Mouse (Mus musculus) embryonic facial prominence, embryonic 10.5 days (tissue): Measurements from ENCODE around the gene Spata21. TPM values are rescaled to one million over a fixed set of nuclear protein-coding genes. Genes with fewer than 3 reads are reported as not detected.

Experiments
- DNase-seq: peaks from one replicate; pipeline ENCODE4 v3.0.0-alpha.2; 2017; ENCODE audit warnings: low spot score
- H3K27ac ChIP-seq: fragments of 300-500 bp; sonication (generic); replicated peaks from 2 replicates; pipeline ENCODE4 v1.5.1; 2016; ENCODE audit warnings: mild to moderate bottlenecking
- H3K27me3 ChIP-seq: fragments of 300-500 bp; sonication (generic); replicated peaks from 2 replicates; pipeline ENCODE4 v1.6.1; 2016; ENCODE audit warnings: low read depth, mild to moderate bottlenecking; ENCODE audit not compliant: poor library complexity, severe bottlenecking
- H3K36me3 ChIP-seq: fragments of 300-500 bp; sonication (generic); replicated peaks from 2 replicates; pipeline ENCODE4 v1.6.1; 2016; ENCODE audit warnings: mild to moderate bottlenecking, moderate library complexity
- H3K4me1 ChIP-seq: fragments of 300-500 bp; sonication (generic); 2 replicates; pipeline ENCODE4 v1.6.1; 2016
- H3K4me3 ChIP-seq: fragments of 300-500 bp; sonication (generic); 2 replicates; pipeline ENCODE4 v1.5.1; 2016; ENCODE audit warnings: mild to moderate bottlenecking, moderate library complexity
- H3K9me3 ChIP-seq: fragments of 300-500 bp; sonication (generic); 2 replicates; pipeline ENCODE4 v1.6.1; 2016; ENCODE audit warnings: mild to moderate bottlenecking
- WGBS: fragments of 180-500 bp; shearing (Covaris S2); methylation state at CpG from one replicate; pipeline ENCODE4 v1.1.7; 2016; 5-methylcytosine and 5-hydroxymethylcytosine counted together
- polyA plus RNA-seq: library from polyadenylated mRNA; unstranded; fragments of >200 nt; fragmentation: Nextera tagmentation; extraction: Ambion mirVana; gene quantifications from 2 replicates; pipeline ENCODE4 v1.2.1, GENCODE M21; 2016

Gene Spata21
- polyA plus RNA-seq, 1 experiment from 2014 or later, result 0.11 TPM

- WGBS, result under 1% methylated on average over 77 of the region's 77 CpGs
- DNase-seq, result peak; percentile 100
These were observed 27.5 kb upstream of the Spata21 start, which contains the start of gene Crocc for GRCm38 (mm10) chr4:141060426-141061301. Gene Crocc (minus strand): TSS chr4:141060550.

GRCm38 (mm10) chr4:141064104-141064659 is 24.0 kb upstream of the Spata21 start:
- 85% methylated on average over 4 of the region's 4 CpGs for WGBS
- Histone ChIP-seq H3K4me1 (peaks cover 20% of the 10 kb centered on the region), H3K36me3 (peaks cover 39% of the 10 kb centered on the region), H3K9me3 (no peaks in the 10 kb centered on the region), H3K4me3 (no peak overlapping the region), H3K27me3 (no peaks in the 10 kb centered on the region), H3K27ac (no peak overlapping the region)
- DNase-seq, result no peak

More at GRCm38 (mm10) chr4:141060426-141061301, 27.5 kb upstream of the Spata21 start, which contains the start of gene Crocc:
- Histone ChIP-seq H3K4me1 (peaks cover 26% of the 10 kb centered on the region), H3K4me3 (peak within 1 kb of the TSS; percentile 69), H3K36me3 (peaks cover 28% of the 10 kb centered on the region), H3K27ac (peak within 1 kb of the TSS; percentile 97), H3K27me3 (no peaks in the 10 kb centered on the region), H3K9me3 (no peaks in the 10 kb centered on the region)

GRCm38 (mm10) chr4:141065123-141065522 is 23.0 kb upstream of the Spata21 start:
- peaks cover 48% of the 10 kb centered on the region for H3K36me3 ChIP-seq
- no peak overlapping the region for H3K4me3 ChIP-seq
- WGBS, result 5% methylated on average over 8 of the region's 8 CpGs
- H3K27me3 ChIP-seq, result no peaks in the 10 kb centered on the region
- no peak overlapping the region for H3K27ac ChIP-seq
- peak; percentile 86 for DNase-seq
- H3K4me1 ChIP-seq, result peaks cover 12% of the 10 kb centered on the region
- H3K9me3 ChIP-seq, result no peaks in the 10 kb centered on the region

GRCm38 (mm10) chr4:141066709-141067515 is 21.2 kb upstream of the Spata21 start:
- Histone ChIP-seq H3K27ac (no peak overlapping the region), H3K4me1 (no peaks in the 10 kb centered on the region), H3K4me3 (no peak overlapping the region), H3K9me3 (no peaks in the 10 kb centered on the region), H3K36me3 (peaks cover 66% of the 10 kb centered on the region), H3K27me3 (no peaks in the 10 kb centered on the region)
- no peak for DNase-seq
- 89% methylated on average over 12 of the region's 12 CpGs for WGBS

GRCm38 (mm10) chr4:141067516-141068046 is 20.6 kb upstream of the Spata21 start:
- Histone ChIP-seq H3K4me3 (no peak overlapping the region), H3K4me1 (no peaks in the 10 kb centered on the region), H3K27ac (no peak overlapping the region), H3K36me3 (peaks cover 73% of the 10 kb centered on the region), H3K27me3 (no peaks in the 10 kb centered on the region), H3K9me3 (no peaks in the 10 kb centered on the region)
- 87% methylated on average over 9 of the region's 9 CpGs for WGBS
- DNase-seq, result no peak

- Histone ChIP-seq H3K36me3 (peaks cover 84% of the 10 kb centered on the region), H3K4me3 (no peak overlapping the region), H3K27ac (no peak overlapping the region), H3K27me3 (no peaks in the 10 kb centered on the region), H3K4me1 (no peaks in the 10 kb centered on the region), H3K9me3 (no peaks in the 10 kb centered on the region)
- no peak for DNase-seq
- 91% methylated on average over 8 of the region's 8 CpGs for WGBS
These were observed 19.5 kb upstream of the Spata21 start for GRCm38 (mm10) chr4:141068655-141069054.

- Histone ChIP-seq H3K4me3 (no peak overlapping the region; the same call in 1 of the 2 replicates), H3K9me3 (no peaks in the 10 kb centered on the region), H3K27me3 (no peaks in the 10 kb centered on the region), H3K36me3 (peaks cover 95% of the 10 kb centered on the region), H3K4me1 (no peaks in the 10 kb centered on the region), H3K27ac (no peak overlapping the region)
- peak; percentile 57 for DNase-seq
- 67% methylated on average over 4 of the region's 4 CpGs for WGBS
These were observed 18.4 kb upstream of the Spata21 start for GRCm38 (mm10) chr4:141069731-141070130.

- Histone ChIP-seq H3K9me3 (no peaks in the 10 kb centered on the region), H3K4me1 (peaks cover 12% of the 10 kb centered on the region), H3K27me3 (no peaks in the 10 kb centered on the region), H3K27ac (no peak overlapping the region), H3K4me3 (no peak overlapping the region), H3K36me3 (peaks cover 85% of the 10 kb centered on the region)
- no peak for DNase-seq
- WGBS, result 93% methylated on average over 11 of the region's 11 CpGs
These were observed 15.6 kb upstream of the Spata21 start for GRCm38 (mm10) chr4:141072502-141072901.

GRCm38 (mm10) chr4:141073661-141074060 is 14.5 kb upstream of the Spata21 start:
- H3K27me3 ChIP-seq, result no peaks in the 10 kb centered on the region
- 95% methylated on average over 9 of the region's 9 CpGs for WGBS
- DNase-seq, result no peak
- H3K36me3 ChIP-seq, result peaks cover 74% of the 10 kb centered on the region
- H3K27ac ChIP-seq, result no peak overlapping the region
- no peaks in the 10 kb centered on the region for H3K9me3 ChIP-seq
- H3K4me1 ChIP-seq, result peaks cover 14% of the 10 kb centered on the region
- no peak overlapping the region for H3K4me3 ChIP-seq

GRCm38 (mm10) chr4:141074109-141074508 is 14.0 kb upstream of the Spata21 start:
- 96% methylated on average over 4 of the region's 4 CpGs for WGBS
- Histone ChIP-seq H3K27me3 (no peaks in the 10 kb centered on the region), H3K36me3 (peaks cover 69% of the 10 kb centered on the region), H3K27ac (no peak overlapping the region), H3K4me3 (no peak overlapping the region), H3K4me1 (peaks cover 14% of the 10 kb centered on the region), H3K9me3 (no peaks in the 10 kb centered on the region)
- DNase-seq, result no peak

- no peak overlapping the region for H3K27ac ChIP-seq
- H3K9me3 ChIP-seq, result no peaks in the 10 kb centered on the region; the same call in 1 of the 2 replicates
- DNase-seq, result no peak
- H3K4me3 ChIP-seq, result peak overlapping the region; percentile 75
- WGBS, result 85% methylated on average over 17 of the region's 17 CpGs
- H3K27me3 ChIP-seq, result no peaks in the 10 kb centered on the region
- H3K4me1 ChIP-seq, result peaks cover 14% of the 10 kb centered on the region
- peaks cover 41% of the 10 kb centered on the region for H3K36me3 ChIP-seq
These were observed 11.2 kb upstream of the Spata21 start for GRCm38 (mm10) chr4:141076761-141077506.
